Mouse (Mus musculus): ENCODE measurements at regions not wholly inside any gene's neighbourhood (a gene's known extent, or its start where the extent isn't known, plus 50 kb on each side); places are given as distances from the start of the nearest gene placed in this dataset.

DNA sequence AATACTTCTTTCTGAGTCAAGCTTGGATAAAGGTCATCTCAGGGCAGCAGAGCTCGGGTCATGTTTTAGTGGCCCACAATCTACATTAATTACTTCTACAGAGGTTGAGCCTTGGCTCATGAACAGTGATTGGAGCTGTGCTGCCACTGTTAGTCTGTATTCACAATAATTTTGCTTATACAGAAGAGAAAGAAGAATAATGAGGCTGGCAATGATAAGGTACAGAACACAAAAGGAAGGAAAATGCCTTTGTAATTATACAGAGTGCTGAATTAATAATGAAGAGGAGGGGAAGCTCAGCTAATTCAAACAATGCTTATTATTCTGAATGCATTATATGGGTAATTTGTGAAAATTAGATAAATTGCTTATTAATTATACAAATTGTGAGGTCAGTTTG, 573.9 kb upstream of the Cblb start:
- DNase-seq (ENCODE audit: low spot score in 2 of 2), result no peak

DNA sequence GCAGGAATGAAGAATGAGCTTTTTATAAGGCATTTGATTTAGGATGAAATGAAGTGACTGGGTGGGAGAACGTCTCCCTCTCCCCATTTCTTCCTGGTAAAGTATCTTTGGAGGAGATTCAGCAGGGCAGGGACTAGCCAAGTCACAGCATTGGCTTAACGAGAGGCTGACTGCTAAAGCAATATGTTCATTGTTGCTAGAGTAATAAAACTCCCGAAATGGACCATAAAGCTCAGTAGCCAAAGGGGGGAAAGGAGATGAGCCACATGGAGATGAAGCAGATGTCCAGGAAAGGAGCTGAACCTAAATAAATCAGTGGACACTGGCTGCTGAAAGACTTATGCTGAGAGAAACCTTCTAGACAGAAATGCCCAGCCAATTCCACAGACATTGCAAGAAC, 555.3 kb upstream of the Cblb start:
- DNase-seq (ENCODE audit: low spot score in 2 of 2), result no peak

DNA sequence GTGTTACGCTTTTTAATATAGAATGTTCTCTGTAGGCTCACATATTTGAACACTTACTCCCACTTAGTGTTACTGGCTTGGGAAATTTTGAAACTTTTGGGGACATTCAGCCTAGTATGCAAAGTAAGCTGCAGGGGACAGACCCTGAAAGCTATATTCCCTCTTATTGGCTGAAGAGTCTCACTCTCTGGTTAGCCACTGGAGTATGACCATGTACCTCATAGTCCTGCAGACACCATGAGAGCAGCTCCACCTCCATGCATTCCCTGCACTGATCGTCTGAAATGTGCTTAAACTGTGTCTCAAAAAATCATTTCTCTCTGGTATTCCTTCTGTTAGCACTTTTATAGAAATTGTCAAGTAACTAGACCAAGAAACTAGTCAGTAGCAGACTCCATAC, 534.9 kb upstream of the Cblb start:
- no peak for DNase-seq (ENCODE audit: low spot score in 2 of 2)

DNA sequence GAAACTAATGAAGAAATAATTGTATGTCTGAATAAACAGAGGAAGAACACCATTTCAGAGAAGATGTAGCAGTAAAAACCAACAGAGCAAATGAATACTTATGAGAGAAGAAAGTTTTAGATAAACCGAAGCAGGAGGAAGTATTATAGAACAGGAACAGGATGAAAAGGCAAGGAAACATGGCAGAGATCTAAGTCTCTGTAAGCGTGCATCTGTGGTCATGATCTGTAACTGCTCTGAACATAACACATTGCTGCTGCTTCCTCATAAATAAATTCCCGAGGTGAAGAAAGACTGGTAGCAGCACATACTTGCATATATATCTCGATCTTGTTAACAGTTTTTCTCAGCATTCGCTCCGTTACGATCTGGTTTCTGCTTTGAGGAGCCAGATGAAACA, 533.2 kb upstream of the Cblb start:
- DNase-seq (ENCODE audit: low spot score in 2 of 2), result no peak

DNA sequence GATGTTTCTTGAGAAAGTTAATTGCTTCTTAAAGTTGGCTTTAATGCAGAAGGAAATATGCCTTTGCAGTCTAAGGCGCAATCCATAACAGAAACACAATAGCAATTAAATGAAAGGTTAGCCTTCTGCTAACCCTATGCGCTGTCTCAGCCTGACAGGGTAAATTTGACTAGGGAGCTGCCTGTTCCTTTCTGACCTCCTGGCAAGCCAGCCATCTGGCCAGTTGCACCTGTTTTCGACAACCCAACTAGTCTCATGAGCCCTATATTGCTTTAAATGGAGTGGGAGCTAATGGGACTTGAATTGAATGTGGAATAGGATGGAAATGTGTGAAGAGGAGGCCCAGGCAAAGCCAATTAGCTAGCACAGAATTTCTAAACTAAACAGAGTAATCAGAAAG, 513.9 kb upstream of the Cblb start:
- DNase-seq (ENCODE audit: low spot score in 2 of 2), result no peak

DNA sequence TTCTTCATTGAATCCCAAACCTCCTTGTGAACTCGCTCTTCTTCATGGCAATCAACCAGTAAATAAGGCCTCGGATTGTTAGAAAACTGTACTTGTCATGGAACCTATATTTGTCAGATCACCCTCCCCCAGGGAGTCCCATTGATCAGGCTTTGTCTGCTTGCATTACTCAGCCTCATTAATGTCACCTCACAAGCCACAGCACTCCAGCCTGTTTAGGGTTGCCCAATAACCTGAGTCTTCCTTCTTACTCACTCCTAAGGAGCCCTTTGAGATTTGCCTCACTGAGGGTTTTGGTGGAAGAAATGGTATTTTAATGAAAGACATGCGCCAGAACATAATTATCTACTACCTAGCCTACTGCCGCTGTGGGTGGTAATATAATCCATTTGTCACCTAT, 510.3 kb upstream of the Cblb start:
- DNase-seq (ENCODE audit: low spot score in 2 of 2), result no peak

DNA sequence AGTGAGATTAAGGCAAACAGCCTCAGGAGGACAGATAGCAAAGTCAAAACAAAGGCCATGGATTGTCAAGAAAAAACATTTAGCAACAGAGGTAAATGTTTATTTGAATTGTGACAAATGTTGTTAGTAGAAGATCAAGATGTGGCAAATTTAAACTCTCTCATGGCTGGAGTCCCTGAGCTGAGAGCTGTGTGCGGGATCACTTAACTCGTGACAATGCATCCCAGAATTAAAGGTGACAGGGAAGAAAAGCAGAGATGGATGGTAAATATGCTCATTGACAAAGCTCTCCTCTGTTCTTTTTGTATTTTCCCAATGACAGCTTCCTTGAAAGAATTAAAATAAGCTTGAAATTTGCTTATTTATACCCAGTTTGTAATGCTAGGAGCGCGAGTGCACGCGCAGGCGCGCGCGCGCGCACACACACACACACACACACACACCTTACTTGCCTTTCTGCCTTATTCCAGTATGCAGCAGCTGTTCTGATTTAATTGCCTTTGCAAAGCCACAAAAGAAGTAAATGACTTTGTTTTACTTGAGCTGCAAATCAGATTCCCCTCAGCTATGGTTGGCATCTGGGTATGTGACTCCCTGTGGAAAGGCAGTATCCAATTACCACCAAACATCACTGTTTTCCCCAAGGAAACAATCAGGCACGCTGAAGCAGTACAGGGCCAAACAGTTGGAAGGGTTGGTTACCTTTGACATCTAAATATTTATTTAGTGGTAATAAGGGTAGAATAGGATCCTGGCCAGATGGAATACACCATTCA, 509.5 kb upstream of the Cblb start:
- no peak for DNase-seq (ENCODE audit: low spot score in 2 of 2)

DNA sequence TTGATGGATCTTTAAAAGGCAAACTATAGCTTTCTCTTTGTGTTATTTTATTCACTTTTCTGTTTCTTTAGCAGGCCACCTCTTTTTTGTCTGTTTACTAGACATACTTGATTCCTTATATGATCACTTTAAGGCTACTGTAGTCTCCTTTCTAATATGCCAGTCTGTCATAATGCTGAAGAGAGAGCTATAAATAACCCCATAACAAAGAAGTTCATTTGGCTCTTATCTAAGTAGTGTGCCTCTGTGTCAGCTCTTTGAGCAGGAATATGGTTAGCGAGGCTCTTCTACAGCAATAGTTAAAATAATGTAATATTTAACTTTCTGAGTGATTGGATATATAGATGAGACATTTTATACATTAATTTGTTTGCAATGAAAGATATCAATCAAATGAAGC, 507.0 kb upstream of the Cblb start:
- no peak for DNase-seq (ENCODE audit: low spot score in 2 of 2)

DNA sequence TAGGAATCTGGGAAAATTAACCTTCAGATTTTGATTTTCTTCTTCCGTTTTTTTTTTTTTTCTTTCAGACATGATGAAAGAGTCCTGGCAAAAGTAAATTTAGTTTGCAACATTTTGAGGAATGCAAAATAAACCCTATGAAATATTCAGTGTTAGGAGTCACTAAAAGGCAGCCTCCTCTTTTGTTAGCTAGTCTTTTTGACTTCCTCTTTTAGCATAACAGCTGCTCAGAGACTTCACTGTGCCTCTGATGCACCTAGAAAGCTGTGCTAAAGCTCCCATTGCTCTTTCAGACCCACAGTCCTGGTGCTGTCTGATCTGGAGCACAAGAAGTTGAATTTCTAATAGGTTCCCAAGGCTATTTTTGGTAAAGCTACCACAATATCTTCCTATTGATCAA, 498.5 kb upstream of the Cblb start:
- peak in 1 of 2 experiments; percentile 6 for DNase-seq (ENCODE audit: low spot score in 2 of 2)

DNA sequence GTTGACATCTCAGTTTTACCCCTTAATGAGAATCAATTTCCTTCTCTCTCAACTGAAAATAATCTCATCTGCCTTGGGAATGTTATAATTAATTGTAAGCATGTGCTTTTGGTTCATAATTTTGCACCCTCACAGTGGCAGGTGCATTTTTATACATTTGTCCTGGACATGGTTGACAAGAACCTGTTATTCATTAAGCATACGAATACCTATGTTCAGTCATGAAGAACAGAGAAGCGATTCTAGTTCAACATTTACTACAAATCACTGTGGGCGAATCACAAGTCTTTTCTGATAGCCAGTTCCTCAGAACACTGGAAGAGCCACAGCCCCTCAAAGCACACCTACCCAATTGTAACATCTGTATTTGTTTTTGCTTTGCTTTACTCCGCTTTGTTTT, 487.3 kb upstream of the Cblb start:
- DNase-seq (ENCODE audit: low spot score in 2 of 2), result no peak

DNA sequence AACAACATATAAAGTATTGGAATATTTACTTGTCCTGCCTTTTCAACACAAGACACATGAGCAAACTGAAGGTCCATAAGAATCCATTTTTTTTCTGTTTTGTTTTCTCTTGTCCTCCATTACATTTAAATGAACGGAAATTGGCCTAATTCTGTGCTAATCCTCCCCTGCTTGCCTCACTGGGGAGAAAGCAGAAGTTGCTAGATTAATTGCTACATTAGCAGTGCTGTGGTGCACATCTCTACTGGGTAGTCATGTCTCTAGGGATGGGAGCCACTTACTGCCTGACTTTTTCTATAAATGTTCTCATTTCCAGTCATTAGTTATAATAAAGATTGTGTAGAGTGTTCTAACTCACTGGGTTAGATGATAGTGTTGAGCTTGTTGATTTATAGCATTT, 484.0 kb upstream of the Cblb start:
- no peak for DNase-seq (ENCODE audit: low spot score in 2 of 2)

DNA sequence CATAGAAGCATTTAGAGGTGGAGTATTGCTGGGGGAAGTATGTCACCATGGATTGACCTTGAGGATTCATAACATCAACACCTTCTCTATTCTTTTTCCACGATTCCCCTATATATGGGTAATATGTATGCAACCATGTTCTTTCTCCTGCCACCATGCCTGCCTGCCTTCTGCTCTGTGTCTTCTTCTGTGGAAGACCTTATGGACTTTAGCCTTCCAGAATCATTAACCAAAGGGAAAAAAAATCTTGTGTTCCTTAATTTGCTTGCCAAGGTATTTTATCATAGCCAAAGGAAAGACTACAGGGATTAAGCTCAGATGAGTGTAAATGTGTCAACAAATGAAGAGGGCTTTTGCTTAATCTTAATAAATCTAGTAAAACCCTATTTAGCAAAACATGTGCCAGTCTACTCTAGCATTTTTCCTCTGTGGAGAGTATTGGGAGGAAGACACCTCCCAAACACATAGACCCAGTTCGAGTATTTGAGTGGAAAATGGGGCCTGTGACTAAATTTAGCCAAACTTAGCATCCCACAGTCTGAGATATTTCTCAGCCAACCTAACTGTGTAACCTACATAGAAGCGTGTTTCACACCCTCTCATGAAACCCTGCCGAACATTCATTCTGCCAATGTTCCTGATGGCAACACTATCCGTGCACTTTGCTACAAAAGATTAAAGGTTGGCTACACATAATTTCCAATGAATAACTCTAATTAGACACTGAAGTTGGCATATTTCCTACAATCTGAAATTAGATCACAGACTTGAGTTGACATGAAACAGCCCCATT, 468.0 kb upstream of the Cblb start:
- peak in 1 of 2 experiments; percentile 6 for DNase-seq (ENCODE audit: low spot score in 2 of 2)

DNA sequence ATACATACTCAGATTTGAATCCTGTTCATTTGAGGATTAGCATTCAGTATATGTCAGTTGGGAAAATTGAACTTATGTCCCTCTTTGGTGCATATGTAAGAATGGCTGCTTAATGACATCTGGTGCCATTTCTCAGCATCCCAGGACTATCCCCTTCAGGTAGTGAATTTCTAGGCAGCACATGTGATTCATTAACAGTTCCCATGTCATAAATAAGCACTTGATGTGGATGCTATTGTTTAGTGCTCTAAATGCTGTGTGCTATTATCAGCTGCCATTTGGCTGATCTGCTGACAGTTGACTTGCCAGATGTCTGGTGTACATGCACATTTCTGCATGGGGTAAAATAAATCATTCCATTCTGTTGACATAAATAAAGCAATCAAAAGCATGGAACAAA, 467.0 kb upstream of the Cblb start:
- DNase-seq (ENCODE audit: low spot score in 2 of 2), result no peak

DNA sequence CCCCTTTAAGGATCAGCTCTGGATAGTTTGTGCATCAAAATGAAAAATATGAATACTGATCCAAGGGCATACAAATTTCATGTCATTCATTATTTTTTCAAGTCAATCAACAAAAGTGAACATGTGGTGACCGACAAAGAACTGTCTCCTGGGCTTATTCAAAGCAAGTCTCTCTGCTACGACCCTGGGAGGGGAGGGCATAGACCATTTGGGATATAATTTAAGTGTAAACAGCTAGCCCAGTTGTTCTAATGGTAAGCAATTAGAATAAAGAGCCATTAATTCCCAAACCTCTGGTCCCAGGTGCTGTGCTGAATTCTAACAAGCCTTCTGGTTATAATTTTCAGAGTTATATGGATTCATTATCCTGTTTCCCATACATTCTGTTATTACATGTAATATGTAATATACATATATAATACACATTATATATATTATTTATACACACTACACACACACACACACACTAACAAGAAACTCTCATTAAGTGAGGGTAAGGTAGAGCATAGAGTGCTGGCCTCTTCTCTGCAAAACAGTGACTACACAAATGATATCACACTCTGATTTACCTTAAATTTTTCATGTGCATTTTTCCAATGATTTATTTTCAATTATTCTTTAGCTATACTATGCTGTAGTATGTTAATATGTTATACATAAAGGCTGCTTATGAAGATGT, 453.0 kb upstream of the Cblb start:
- no peak for DNase-seq (ENCODE audit: low spot score in 2 of 2)

DNA sequence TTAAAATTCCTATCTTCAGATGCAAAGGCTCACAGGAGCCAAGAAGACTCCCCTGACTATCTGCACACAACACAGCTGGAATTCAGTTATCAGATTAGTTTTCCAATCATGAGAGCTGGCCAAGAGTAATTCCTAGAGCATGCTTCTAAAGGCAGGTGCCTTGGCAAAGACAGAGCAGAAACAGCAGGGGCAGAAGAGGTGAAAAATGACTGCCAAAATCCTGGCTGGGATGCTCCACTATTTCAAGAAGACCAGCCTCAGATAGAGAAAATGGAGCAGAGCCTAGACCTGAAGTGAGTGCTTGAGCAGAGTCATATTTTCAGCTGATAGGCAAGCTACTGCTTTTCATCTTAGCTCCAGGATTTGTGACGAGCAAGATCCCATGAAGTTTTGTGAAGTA, 450.5 kb upstream of the Cblb start:
- DNase-seq (ENCODE audit: low spot score in 2 of 2), result no peak

DNA sequence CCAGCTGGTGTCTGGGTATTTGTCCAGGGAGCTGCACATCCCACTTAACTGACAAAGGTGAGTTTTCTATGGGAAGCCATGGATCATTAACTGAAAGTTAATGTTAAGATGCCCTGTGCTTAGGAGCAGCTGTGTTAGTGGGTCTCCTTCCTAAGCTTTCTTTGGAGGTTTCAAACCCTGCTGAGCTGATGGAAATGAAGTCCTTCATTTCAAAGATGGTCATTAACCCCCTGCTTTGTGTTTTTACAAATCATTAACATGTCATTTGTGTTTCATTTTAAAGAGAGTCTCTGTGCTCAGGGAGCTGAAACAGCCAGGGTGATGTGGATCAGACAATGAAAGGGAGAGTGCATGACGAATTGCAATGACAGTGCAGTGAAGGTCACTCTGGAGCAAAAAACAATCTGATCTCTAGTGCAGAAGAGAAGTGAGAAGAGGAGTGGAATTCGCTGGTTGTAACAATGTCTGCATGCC, 441.1 kb upstream of the Cblb start:
- DNase-seq (ENCODE audit: low spot score in 2 of 2), result no peak

DNA sequence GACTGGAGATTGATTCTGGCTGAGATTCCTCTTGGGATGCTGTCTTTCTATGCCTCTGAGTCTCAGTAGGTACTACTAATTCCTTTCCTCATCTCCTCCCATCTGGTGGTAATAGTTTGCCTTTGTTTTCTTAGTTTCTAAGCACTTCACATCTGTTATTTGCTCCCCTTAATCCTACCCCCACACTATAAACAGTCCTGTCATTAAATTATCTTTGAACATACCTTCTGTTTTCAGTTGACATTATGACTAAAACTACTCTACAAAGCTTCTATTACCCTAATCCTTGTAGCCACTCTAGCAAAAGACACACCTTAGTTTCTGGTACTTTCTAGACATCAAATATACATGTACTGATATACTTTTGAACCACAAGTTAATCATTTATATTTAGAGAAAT, 413.4 kb upstream of the Cblb start:
- DNase-seq (ENCODE audit: low spot score in 2 of 2), result no peak

DNA sequence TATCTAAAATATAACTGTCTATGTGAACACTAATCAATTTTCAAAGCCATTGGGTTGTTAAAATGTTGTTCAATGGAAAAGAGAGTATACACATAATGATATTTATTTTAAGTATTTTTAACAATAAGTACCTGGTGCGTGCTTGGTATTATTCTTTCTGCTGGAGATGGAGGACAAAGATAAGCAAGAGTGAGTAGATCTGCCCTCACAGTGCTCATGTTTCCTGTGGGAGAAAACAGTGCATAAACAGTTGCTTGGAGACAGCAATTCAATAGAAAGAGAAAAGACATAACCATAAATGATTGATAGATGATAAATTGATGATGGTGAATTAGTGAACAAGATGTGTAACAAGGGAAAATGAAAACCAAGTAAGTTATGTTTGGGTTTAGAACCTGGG, 384.4 kb upstream of the Cblb start:
- DNase-seq (ENCODE audit: low spot score in 2 of 2), result no peak

DNA sequence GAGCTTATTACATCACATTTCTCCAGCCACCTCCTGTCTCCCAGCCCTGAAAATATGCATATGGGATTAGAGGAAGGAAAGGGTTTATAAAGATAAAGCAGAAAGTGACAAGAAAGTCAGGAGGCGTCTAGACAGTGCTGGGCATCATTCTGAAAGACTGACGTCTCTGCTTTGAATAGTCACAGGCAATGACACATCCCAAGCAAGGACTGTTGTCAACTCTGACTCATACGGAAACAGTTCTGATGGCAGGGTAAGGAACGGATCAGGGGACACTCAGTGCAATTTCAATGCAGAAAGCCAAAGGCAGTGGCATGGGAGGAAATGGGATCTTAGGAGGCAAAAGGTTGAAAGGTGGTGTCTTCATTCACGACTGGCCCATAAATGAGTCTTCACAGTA, 380.9 kb upstream of the Cblb start:
- DNase-seq (ENCODE audit: low spot score in 2 of 2), result no peak

DNA sequence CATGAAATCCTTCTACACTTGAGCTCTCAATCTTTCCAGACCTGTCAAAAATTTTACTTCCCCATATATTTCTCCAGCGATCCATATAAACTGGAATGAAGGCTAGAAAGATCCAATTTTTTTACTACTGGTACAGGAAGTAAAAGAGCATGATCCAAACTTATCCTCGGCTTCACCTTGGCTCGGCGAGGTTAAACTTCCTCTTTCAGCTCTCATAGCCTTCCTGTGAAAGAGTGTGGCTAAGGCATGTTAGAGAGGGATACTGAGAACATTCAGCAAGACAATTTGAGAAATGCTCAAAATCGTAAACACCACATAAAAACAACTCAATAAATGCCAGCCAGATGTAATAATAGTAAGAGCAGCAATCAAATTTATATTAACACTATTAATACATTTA, 380.3 kb upstream of the Cblb start:
- no peak for DNase-seq (ENCODE audit: low spot score in 2 of 2)

DNA sequence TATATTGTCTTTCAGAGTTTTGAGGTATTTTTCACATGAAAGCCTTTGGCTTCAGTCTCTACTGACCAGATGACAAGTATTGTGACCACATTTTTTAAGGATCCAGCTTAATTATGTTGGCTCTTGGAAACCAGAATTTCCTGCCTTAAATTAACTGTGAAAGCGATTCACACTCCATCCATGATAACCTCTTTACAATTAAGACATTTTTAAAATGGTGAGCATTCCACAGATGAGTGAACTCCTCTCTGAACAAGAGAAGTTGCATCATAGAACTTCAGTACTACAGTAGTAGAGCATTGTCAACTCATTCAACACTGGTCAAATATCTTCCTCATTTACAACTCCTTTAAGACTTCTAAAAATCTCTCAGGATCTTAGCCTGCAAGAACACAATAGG, 369.3 kb upstream of the Cblb start:
- DNase-seq (ENCODE audit: low spot score in 2 of 2), result no peak

DNA sequence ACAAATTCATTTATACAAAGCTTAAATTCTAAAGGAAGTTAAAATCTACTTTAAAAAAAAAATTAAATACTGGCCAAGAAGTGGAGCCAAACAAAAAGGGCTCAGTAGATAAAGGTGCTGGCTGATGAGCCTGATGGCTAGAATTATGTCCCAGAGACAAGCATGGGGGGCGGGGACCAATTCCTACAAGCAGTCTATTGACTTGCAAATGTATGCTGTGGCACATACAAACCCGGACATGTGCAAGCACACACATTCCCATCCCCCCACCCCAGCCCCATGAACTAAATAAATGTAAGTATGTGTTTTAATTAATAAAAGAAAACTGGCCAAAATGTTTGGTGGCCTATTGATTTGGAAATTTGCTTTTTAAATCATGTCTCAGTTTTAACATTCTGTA, 366.7 kb upstream of the Cblb start:
- DNase-seq (ENCODE audit: low spot score in 2 of 2), result no peak
